Mouse (Mus musculus): ENCODE results near the gene Trpc3.

The Trpc3 gene

DNA sequence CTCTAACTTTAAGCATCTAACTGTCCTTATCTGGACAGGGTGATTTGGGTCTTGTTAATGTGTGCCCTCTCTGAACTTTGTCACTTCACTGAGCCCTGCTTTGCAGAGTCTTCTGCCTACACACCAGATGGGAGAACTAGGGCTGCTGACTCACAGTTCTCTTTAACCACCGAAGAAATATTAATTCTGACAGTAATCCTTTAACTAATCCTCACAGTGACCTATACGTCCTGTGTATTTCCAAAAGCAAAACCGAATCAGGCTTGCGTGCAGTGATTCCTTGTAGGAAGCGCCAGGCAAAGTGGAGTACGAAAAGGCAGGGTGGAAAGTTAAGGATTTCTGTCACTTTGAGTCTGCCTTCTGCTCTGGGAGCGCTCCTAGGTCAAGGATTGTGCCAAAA, 71.8 kb downstream of the Trpc3 start:
- TF ChIP-seq GATA4 (IDR thresholded peaks at IDR 0.05; ENCODE audit: insufficient replicate concordance, low read length) = no peak

GRCm38 (mm10) chr3:36613908-36614255, 76.1 kb downstream of the Trpc3 start:
- TF ChIP-seq GATA4 (IDR thresholded peaks at IDR 0.05; ENCODE audit: insufficient replicate concordance, low read length) = no peak

GRCm38 (mm10) chr3:36613202-36613907, 76.6 kb downstream of the Trpc3 start, which contains the start of gene Bbs7:
Gene Bbs7, minus strand, starts transcription at chr3:36613477.
- no peak for TF ChIP-seq GATA4 (IDR thresholded peaks at IDR 0.05; ENCODE audit: insufficient replicate concordance, low read length)

- TF ChIP-seq GATA4 (IDR thresholded peaks at IDR 0.05; ENCODE audit: insufficient replicate concordance, low read length) = no peak
These were observed 77.3 kb downstream of the Trpc3 start for GRCm38 (mm10) chr3:36612687-36613086.

DNA sequence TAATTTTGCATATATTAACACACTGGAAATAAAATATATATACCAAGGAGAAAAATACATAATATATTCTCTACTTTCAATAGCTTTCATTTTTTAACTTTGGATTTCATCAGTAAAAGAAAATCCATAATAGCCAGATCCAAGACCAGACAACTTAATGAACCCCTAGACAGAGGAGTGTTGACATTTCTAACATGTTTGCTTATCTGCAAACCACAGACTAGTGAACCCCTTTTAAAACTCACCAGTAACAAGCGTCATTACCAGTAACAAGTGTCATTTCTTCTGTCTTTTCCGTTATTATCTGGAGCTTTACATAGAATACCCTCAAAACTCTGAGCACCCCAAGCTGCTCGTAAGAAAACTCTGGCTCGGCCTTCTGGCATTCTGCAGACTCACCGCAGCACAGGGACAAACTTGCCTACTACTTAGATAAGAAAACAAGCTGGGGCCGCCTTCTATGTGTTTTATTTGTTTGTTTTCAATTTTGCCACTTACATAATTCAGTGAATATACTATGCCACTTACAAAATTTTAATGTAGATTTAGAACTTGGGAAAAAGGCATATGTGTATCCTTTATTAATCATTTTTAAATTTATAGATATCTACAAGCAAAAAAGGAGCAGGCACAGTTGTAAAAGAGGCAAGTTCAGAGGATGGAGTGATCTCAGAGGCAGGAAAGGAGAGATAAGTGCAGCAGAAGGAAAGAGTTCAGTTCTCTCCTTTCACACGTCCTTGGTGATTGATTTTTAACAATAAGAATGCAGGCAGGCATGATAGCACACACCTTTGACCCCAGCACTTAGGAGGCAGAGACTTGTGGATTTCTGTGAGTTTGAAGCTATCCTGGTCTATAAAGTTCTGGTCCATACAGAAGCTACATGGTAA, 83.8 kb downstream of the Trpc3 start:
- TF ChIP-seq GATA4 (IDR thresholded peaks at IDR 0.05; ENCODE audit: insufficient replicate concordance, low read length) = no peak

GRCm38 (mm10) chr3:36598811-36599210, 91.2 kb downstream of the Trpc3 start:
- no peak for TF ChIP-seq GATA4 (IDR thresholded peaks at IDR 0.05; ENCODE audit: insufficient replicate concordance, low read length)

GRCm38 (mm10) chr3:36571827-36572378, 118.1 kb downstream of the Trpc3 start, which contains the start of gene Ccna2:
Gene Ccna2, minus strand, starts transcription at chr3:36572150.
- TF ChIP-seq GATA4 (IDR thresholded peaks at IDR 0.05; ENCODE audit: insufficient replicate concordance, low read length) = no peak; the same call in 1 of the 2 replicates

GRCm38 (mm10) chr3:36571361-36571826, 118.6 kb downstream of the Trpc3 start:
- no peak for TF ChIP-seq GATA4 (IDR thresholded peaks at IDR 0.05; ENCODE audit: insufficient replicate concordance, low read length)
